Mouse (Mus musculus) embryo, embryonic 10 days (tissue): Measurements from ENCODE around the gene Peak1.

Experiments
- DNase-seq: peaks from one replicate; pipeline ENCODE4 v3.0.0-alpha.2; 2015; ENCODE audit warnings: low spot score

Peak1 gene

DNA sequence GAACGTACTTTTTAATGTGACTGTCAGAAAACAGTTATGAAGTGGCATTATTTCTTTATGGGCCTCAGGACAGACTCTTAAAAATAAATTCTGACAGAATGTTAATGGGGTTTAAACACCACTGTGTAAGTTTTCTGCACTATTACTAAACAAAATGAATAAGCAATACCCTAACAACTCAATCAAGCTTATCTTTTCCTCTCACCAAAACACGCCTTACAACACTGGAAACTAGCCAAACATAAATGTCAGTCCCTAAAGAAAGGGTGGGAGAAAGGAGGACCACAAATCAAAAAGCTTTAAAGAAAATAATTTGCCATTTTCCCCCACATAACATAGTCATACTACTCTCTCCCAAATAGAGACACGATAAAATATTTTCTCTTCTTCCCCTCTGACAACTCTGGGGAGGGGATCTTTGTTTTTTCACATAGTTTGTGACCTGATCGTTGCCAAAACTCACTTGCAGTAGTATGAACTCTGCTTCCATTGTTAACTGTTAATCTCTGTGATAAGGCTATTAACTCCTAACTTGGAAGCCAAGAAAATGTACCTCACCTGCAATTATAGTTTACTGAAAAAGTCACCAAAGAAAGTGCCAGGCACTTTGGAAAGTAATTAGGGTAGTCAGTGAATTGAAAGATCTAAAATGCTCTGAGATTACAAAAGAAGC lies 1.8 kb downstream of the Peak1 start:
- no peak for DNase-seq

- no peak for DNase-seq
Measured at GRCm38 (mm10) chr9:56415393-56415792, 2.5 kb downstream of the Peak1 start.

- no peak for DNase-seq
Measured at GRCm38 (mm10) chr9:56414322-56414721, 3.5 kb downstream of the Peak1 start.

DNA sequence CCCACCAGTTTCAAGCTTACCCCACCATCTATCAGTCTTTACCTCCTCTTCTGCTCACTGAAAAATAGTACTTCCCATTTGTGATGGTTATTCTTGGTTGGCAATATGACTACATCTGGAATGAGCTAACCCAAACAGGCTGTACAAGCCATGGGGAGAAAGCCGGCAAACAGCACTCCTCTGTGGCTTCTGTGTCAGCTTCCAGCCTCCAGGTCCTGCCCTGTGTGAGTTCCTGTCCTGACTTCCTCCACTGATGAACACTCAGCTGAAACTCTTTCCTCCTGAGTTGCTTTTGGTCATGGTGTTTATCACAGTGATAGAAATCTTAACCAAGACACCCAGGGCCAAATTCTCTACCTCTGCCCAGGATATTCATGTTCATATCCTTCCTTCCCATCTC lies 5.2 kb downstream of the Peak1 start:
- DNase-seq = no peak

GRCm38 (mm10) chr9:56409928-56410327 lies 7.9 kb downstream of the Peak1 start:
- no peak for DNase-seq

- DNase-seq = no peak
Measured at GRCm38 (mm10) chr9:56404619-56405018, 13.2 kb downstream of the Peak1 start.

GRCm38 (mm10) chr9:56396306-56396705 lies 21.6 kb downstream of the Peak1 start:
- DNase-seq = no peak

- no peak for DNase-seq
Measured at GRCm38 (mm10) chr9:56392857-56393256, 25.0 kb downstream of the Peak1 start.

DNA sequence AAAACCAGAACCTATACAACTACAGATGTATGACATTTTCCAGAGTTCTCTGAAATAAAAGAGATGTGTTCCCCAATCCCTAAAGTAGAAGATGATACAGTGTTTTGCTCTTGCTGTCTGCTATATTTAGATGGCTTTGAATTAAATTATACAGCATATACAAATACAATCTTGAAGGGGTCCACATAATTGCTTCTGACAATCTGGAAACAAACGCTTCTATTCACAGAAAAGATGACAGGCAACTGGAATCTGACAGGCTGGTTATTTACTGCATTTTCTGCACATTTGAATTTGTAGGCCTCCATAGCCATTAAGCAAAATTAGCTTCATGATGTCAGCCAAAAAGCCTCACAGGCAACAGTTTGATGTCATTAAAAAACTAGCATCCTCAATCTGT lies 35.1 kb downstream of the Peak1 start:
- DNase-seq = no peak

- no peak for DNase-seq
Measured at GRCm38 (mm10) chr9:56374401-56374800, 43.5 kb downstream of the Peak1 start.

GRCm38 (mm10) chr9:56370710-56371109 lies 47.2 kb downstream of the Peak1 start:
- DNase-seq = no peak

DNA sequence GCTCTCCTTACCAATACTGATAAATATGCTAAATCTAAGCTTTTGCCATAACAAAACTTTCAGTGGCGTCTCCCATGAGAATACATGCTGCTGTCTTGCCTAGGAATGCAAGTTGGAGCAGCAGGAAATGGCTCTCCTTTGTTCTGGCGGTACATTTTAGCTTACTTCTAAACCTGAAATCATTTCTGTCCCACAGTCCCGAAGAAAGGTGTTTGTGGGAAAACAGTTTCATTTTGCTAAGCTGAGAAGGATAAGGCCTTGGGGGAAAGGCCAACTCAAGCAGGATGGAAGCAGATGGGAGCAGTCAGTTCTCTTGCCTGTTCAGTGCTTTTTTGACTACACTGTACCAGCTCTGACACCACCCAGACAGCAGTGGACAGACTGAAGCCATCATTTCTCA lies 49.1 kb downstream of the Peak1 start:
- no peak for DNase-seq

DNA sequence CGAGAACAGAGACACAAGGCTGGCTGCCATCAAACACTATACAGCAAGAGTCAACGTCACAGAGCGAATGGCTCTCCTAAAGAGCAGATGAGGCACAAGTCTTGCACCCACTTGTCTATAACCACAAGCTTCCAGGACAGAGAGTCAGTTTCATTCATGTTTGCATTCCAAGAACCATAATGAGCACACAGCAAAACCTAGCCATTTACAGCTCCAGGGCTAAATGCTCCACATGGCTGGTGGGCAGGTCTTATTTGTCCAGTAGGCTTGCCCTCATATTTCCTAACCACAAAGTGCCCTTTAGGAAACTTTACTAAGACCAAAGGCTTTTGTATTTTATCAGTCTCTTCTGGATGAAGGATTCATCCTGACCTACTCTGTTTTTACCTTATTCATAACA lies 54.6 kb downstream of the Peak1 start:
- DNase-seq = no peak

DNA sequence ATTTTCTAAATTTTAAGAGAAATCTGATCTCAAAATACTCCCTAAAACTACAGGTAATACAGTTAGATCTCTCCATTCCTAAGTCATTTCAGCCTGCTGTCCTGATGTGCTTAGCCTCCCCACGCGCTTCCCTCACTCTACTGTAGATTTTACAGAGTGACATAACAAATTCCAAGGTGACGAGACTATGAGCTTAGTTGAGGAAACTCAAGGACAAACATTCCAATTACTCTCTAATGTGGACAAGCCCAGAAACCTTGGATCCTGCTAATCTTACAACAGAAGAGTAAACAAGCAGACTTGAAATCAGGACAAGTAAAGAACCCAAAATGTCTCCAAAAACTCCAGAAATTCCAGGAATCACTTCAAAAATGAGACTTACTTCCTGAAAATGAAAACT lies 58.6 kb downstream of the Peak1 start:
- no peak for DNase-seq

DNA sequence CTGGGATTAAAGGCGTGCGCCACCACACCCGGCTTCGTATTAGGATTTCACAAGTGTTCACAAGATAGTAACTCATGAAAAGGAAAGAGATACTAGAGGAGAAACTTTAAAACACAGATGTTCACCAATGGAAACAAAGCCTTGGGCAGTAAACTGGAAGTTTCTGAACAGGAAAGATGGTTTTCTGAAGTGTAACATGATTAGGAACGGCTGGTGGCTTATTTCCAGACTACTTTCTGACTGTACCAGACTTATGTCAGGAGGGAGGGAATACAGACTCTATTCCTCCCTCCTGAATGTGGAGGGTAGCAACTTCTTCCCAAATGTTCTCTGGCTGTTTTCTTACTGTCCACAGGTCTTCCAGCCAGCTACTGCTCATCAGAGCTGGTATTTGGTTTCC lies 62.7 kb downstream of the Peak1 start:
- DNase-seq = no peak

DNA sequence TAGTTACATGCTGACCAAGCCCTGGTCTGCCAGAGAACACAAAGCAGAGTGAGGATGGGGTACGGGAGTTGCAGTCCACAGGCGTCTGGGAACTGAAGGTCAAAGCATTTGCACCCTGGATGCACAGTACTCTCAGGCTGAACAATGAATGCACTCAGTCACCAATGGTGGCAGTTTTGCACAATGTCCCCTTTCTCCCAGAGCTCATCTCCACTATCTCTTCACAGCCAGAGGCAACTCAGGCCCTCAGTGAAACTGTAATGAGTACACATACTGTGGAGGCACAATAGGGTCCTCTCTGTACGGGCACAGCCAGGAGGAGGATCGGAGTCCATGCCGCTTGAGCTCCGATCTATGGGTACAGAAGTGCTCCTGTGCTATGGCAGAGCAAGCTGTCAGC lies 71.5 kb downstream of the Peak1 start:
- no peak for DNase-seq

GRCm38 (mm10) chr9:56339426-56340195 lies 78.3 kb downstream of the Peak1 start:
- no peak for DNase-seq

DNA sequence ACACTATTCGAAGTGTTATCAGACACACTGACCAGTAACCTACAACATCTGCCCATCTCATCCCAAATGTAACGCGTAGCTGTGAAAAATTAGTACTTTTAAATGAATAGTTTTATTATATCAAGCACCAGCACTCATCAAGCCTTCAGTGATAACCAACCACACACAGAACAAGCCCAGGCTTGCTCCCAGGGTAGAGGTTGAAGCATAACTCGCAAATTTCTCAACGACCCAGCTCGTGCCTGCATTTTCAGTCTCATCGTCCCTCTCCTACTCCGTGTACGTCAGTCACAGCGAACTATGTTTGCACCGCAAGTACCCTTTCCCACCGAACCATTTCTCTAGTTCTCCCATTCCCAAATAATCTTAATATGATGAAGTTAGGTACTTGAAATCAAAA lies 83.5 kb downstream of the Peak1 start:
- no peak for DNase-seq

- no peak for DNase-seq
Measured at GRCm38 (mm10) chr9:56332774-56333173, 85.1 kb downstream of the Peak1 start.

GRCm38 (mm10) chr9:56326511-56327005 lies 91.3 kb downstream of the Peak1 start:
- DNase-seq = no peak

GRCm38 (mm10) chr9:56325725-56326124 lies 92.1 kb downstream of the Peak1 start:
- DNase-seq = no peak

GRCm38 (mm10) chr9:56324576-56325355 lies 93.1 kb downstream of the Peak1 start:
- peak; percentile 42 for DNase-seq

DNA sequence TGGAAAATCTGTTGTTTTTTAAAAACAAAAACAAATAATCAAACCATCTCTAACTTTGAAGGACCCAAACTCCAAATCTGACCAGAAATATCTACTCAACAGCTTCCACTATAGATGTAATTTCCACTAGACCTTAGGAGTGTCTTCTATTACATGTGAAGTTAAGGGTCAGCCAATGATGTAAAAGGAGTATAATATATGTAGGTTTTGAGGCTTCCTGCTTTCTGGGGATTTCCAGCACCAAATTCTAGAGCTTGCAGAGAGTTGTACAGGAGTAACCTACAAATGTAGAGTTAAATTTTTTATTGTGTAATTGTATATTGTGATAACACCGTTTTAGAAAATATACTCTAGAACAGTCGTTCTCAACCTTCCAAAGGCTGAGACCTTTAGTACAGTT lies 96.6 kb downstream of the Peak1 start:
- DNase-seq = no peak
